Mouse (Mus musculus) midbrain, embryonic 11.5 days (tissue): ENCODE measurements around the gene Itpkb. TPM values are rescaled to one million over a fixed set of nuclear protein-coding genes. Genes with fewer than 3 reads are reported as not detected.

Source experiments
- ATAC-seq: fragments of 200-750 bp; cut with Nextera tagmentation; 2 replicates; pipeline ENCODE4 v1.8.0; 2017; ENCODE audit warnings: moderate TSS enrichment, moderate library complexity; ENCODE audit not compliant: low FRiP score
- DNase-seq: peaks from one replicate; pipeline ENCODE4 v3.0.0; 2015; ENCODE audit warnings: low spot score; ENCODE audit errors: missing footprints
- H3K27ac ChIP-seq: fragments of 300-500 bp; sonication (generic); 2 replicates; pipeline ENCODE4 v1.5.1; 2014; ENCODE audit warnings: low read depth, low read length
- H3K27me3 ChIP-seq: fragments of 300-500 bp; sonication (generic); 2 replicates; pipeline ENCODE4 v1.6.1; 2014; ENCODE audit warnings: mild to moderate bottlenecking, low read length, moderate library complexity, mixed read lengths; ENCODE audit not compliant: control insufficient read depth, insufficient read depth
- H3K36me3 ChIP-seq: fragments of 300-500 bp; sonication (generic); 2 replicates; pipeline ENCODE4 v1.6.1; 2014; ENCODE audit warnings: mild to moderate bottlenecking, low read length, moderate library complexity, mixed read lengths; ENCODE audit not compliant: control insufficient read depth, insufficient read depth
- H3K4me1 ChIP-seq: fragments of 300-500 bp; sonication (generic); 2 replicates; pipeline ENCODE4 v1.6.1; 2014; ENCODE audit warnings: low read length; ENCODE audit not compliant: control insufficient read depth, insufficient read depth
- H3K4me2 ChIP-seq: fragments of 300-500 bp; sonication (generic); 2 replicates; pipeline ENCODE4 v1.6.1; 2014; ENCODE audit warnings: mild to moderate bottlenecking, moderate library complexity
- H3K4me3 ChIP-seq: fragments of 300-500 bp; sonication (generic); 2 replicates; pipeline ENCODE4 v1.5.1; 2014; ENCODE audit warnings: low read depth, low read length
- H3K9ac ChIP-seq: fragments of 300-500 bp; sonication (generic); 2 replicates; pipeline ENCODE4 v1.6.1; 2014; ENCODE audit warnings: low read length
- H3K9me3 ChIP-seq: fragments of 300-500 bp; sonication (generic); 2 replicates; pipeline ENCODE4 v1.6.1; 2016; ENCODE audit warnings: low read length; ENCODE audit not compliant: control insufficient read depth
- WGBS: fragments of 180-500 bp; shearing (Covaris S2); extraction: QIAGEN DNeasy Blood & Tissue Kit; methylation state at CpG from one replicate; pipeline ENCODE4 v1.1.7; 2014; 5-methylcytosine and 5-hydroxymethylcytosine counted together
- polyA plus RNA-seq: library from polyadenylated mRNA; unstranded; fragments of >200 nt; fragmentation: Nextera tagmentation; extraction: Ambion mirVana; gene quantifications from 2 replicates; pipeline ENCODE4 v1.2.1, GENCODE M21; 2014

Gene Itpkb
- polyA plus RNA-seq, 1 experiment from 2014 or later, result 1.9 TPM

GRCm38 (mm10) chr1:180408832-180409231, 78.5 kb downstream of the Itpkb start:
- Histone ChIP-seq H3K4me1 (peaks cover 3% of the 10 kb centered on the region; the same call in 1 of the 2 replicates), H3K36me3 (no peaks in the 10 kb centered on the region), H3K27ac (no peak overlapping the region), H3K27me3 (no peaks in the 10 kb centered on the region), H3K9ac (no peak overlapping the region), H3K4me2 (no peak overlapping the region), H3K4me3 (no peak overlapping the region), H3K9me3 (no peaks in the 10 kb centered on the region)
- ATAC-seq, result no peak
- DNase-seq, result no peak
- 72% methylated on average over 9 of the region's 9 CpGs for WGBS

- H3K4me1 ChIP-seq, result peaks cover 3% of the 10 kb centered on the region; the same call in 1 of the 2 replicates
- no peak overlapping the region for H3K4me2 ChIP-seq
- ATAC-seq (no peak), DNase-seq (no peak)
- H3K9ac ChIP-seq, result no peak overlapping the region
- H3K9me3 ChIP-seq, result no peaks in the 10 kb centered on the region
- no peaks in the 10 kb centered on the region for H3K36me3 ChIP-seq
- H3K27ac ChIP-seq, result no peak overlapping the region
- H3K4me3 ChIP-seq, result no peak overlapping the region
- WGBS, result 78% methylated on average over 5 of the region's 5 CpGs
- no peaks in the 10 kb centered on the region for H3K27me3 ChIP-seq
Observed at GRCm38 (mm10) chr1:180409771-180410170, 79.5 kb downstream of the Itpkb start.

GRCm38 (mm10) chr1:180410306-180410705, 80.0 kb downstream of the Itpkb start:
- H3K4me1 ChIP-seq, result peaks cover 3% of the 10 kb centered on the region; the same call in 1 of the 2 replicates
- DNase-seq, result no peak
- no peaks in the 10 kb centered on the region for H3K9me3 ChIP-seq
- H3K27ac ChIP-seq, result no peak overlapping the region
- no peaks in the 10 kb centered on the region for H3K27me3 ChIP-seq
- H3K9ac ChIP-seq, result no peak overlapping the region
- no peak for ATAC-seq
- no peak overlapping the region for H3K4me2 ChIP-seq
- no peaks in the 10 kb centered on the region for H3K36me3 ChIP-seq
- no peak overlapping the region for H3K4me3 ChIP-seq
- 80% methylated on average over 7 of the region's 7 CpGs for WGBS

- no peak for DNase-seq
- Histone ChIP-seq H3K27ac (no peak overlapping the region), H3K9me3 (no peaks in the 10 kb centered on the region), H3K4me1 (no peaks in the 10 kb centered on the region), H3K9ac (no peak overlapping the region), H3K36me3 (no peaks in the 10 kb centered on the region), H3K4me3 (no peak overlapping the region), H3K4me2 (no peak overlapping the region), H3K27me3 (no peaks in the 10 kb centered on the region)
- ATAC-seq, result no peak
- 69% methylated on average over 4 of the region's 4 CpGs for WGBS
Observed at GRCm38 (mm10) chr1:180415064-180415463, 84.8 kb downstream of the Itpkb start.

GRCm38 (mm10) chr1:180415836-180416235, 85.6 kb downstream of the Itpkb start:
- Histone ChIP-seq H3K27ac (no peak overlapping the region), H3K9ac (no peak overlapping the region), H3K36me3 (no peaks in the 10 kb centered on the region), H3K9me3 (no peaks in the 10 kb centered on the region), H3K4me1 (peaks cover 3% of the 10 kb centered on the region), H3K4me3 (no peak overlapping the region), H3K27me3 (no peaks in the 10 kb centered on the region), H3K4me2 (no peak overlapping the region)
- ATAC-seq, result no peak
- peak; percentile 54 for DNase-seq
- WGBS, result 82% methylated on average over 7 of the region's 7 CpGs

GRCm38 (mm10) chr1:180417118-180417517, 86.8 kb downstream of the Itpkb start:
- no peak for ATAC-seq
- H3K27ac ChIP-seq, result no peak overlapping the region

GRCm38 (mm10) chr1:180419059-180419458, 88.8 kb downstream of the Itpkb start:
- Histone ChIP-seq H3K4me1 (peaks cover 9% of the 10 kb centered on the region), H3K36me3 (no peaks in the 10 kb centered on the region), H3K27me3 (no peaks in the 10 kb centered on the region; the same call in 1 of the 2 replicates), H3K4me2 (no peak overlapping the region), H3K4me3 (no peak overlapping the region), H3K9ac (no peak overlapping the region), H3K9me3 (no peaks in the 10 kb centered on the region), H3K27ac (no peak overlapping the region)
- WGBS, result 95% methylated on average over 2 of the region's 2 CpGs
- peak; percentile 51 for DNase-seq
- no peak for ATAC-seq

More at GRCm38 (mm10) chr1:180417118-180417517, 86.8 kb downstream of the Itpkb start:
- Histone ChIP-seq H3K9me3 (no peaks in the 10 kb centered on the region), H3K9ac (no peak overlapping the region), H3K36me3 (no peaks in the 10 kb centered on the region), H3K4me2 (no peak overlapping the region), H3K4me1 (peaks cover 9% of the 10 kb centered on the region), H3K27me3 (no peaks in the 10 kb centered on the region; the same call in 1 of the 2 replicates), H3K4me3 (no peak overlapping the region)
- no peak for DNase-seq
- 60% methylated on average over 2 of the region's 2 CpGs for WGBS

GRCm38 (mm10) chr1:180420496-180421164, 90.3 kb downstream of the Itpkb start:
- Histone ChIP-seq H3K9ac (no peak overlapping the region), H3K9me3 (no peaks in the 10 kb centered on the region), H3K27me3 (no peaks in the 10 kb centered on the region; the same call in 1 of the 2 replicates), H3K4me1 (peaks cover 9% of the 10 kb centered on the region), H3K4me3 (no peak overlapping the region), H3K36me3 (no peaks in the 10 kb centered on the region), H3K4me2 (no peak overlapping the region), H3K27ac (no peak overlapping the region)
- ATAC-seq (peak; percentile 66), DNase-seq (peak; percentile 89)
- 29% methylated on average over 8 of the region's 8 CpGs for WGBS

- peaks cover 9% of the 10 kb centered on the region for H3K4me1 ChIP-seq
- no peak for DNase-seq
- no peak overlapping the region for H3K9ac ChIP-seq
- peak; percentile 49 for ATAC-seq
- H3K27me3 ChIP-seq, result no peaks in the 10 kb centered on the region; the same call in 1 of the 2 replicates
- H3K36me3 ChIP-seq, result no peaks in the 10 kb centered on the region
- H3K27ac ChIP-seq, result no peak overlapping the region
- WGBS, result 57% methylated on average over 25 of the region's 25 CpGs
- H3K4me2 ChIP-seq, result no peak overlapping the region; the same call in 1 of the 2 replicates
- no peaks in the 10 kb centered on the region for H3K9me3 ChIP-seq
- H3K4me3 ChIP-seq, result no peak overlapping the region
Observed at GRCm38 (mm10) chr1:180421165-180421909, 91.1 kb downstream of the Itpkb start.
